Mouse (Mus musculus) stomach, postnatal 0 days (tissue): Measurements from ENCODE around the gene Gm12830. TPM values are rescaled to one million over a fixed set of nuclear protein-coding genes. Genes with fewer than 3 reads are reported as not detected.

ENCODE experiments used
- ATAC-seq: fragments of 200-750 bp; cut with Nextera tagmentation; 2 replicates; pipeline ENCODE4 v1.8.0; 2017; ENCODE audit not compliant: low FRiP score, low TSS enrichment
- DNase-seq: peaks from one replicate; pipeline ENCODE4 v3.0.0-alpha.2; 2016; ENCODE audit warnings: low spot score
- H3K27ac ChIP-seq: fragments of 300-500 bp; sonication (generic); replicated peaks from 2 replicates; pipeline ENCODE4 v1.5.1; 2014; ENCODE audit warnings: mild to moderate bottlenecking, control low read depth
- H3K27me3 ChIP-seq: fragments of 300-500 bp; sonication (generic); 2 replicates; pipeline ENCODE4 v1.6.1; 2014; ENCODE audit warnings: low read length; ENCODE audit not compliant: control insufficient read depth, insufficient read depth
- H3K36me3 ChIP-seq: fragments of 300-500 bp; sonication (generic); 2 replicates; pipeline ENCODE4 v1.6.1; 2014; ENCODE audit warnings: low read length, mixed read lengths; ENCODE audit not compliant: control insufficient read depth, insufficient read depth
- H3K4me1 ChIP-seq: fragments of 300-500 bp; sonication (generic); replicated peaks from 2 replicates; pipeline ENCODE4 v1.6.1; 2014; ENCODE audit warnings: antibody characterized with exemption; ENCODE audit not compliant: control insufficient read depth, insufficient read depth
- H3K4me2 ChIP-seq: fragments of 300-500 bp; sonication (generic); replicated peaks from 2 replicates; pipeline ENCODE4 v1.6.1; 2014; ENCODE audit warnings: low read depth, mild to moderate bottlenecking, control low read depth, moderate library complexity
- H3K4me3 ChIP-seq: fragments of 300-500 bp; sonication (generic); 2 replicates; pipeline ENCODE4 v1.5.1; 2014; ENCODE audit warnings: low read depth, low read length, control low read depth
- H3K9ac ChIP-seq: fragments of 300-500 bp; sonication (generic); 2 replicates; pipeline ENCODE4 v1.6.1; 2014; ENCODE audit warnings: mild to moderate bottlenecking, low read length, control low read depth, mixed read lengths
- H3K9me3 ChIP-seq: fragments of 300-500 bp; sonication (generic); 2 replicates; pipeline ENCODE4 v1.6.1; 2016; ENCODE audit warnings: low read length; ENCODE audit not compliant: control insufficient read depth
- CTCF ChIP-seq: IDR thresholded peaks from 2 replicates; pipeline ENCODE4 v1.5.1; 2016; ENCODE audit warnings: antibody characterized with exemption, low read depth, mild to moderate bottlenecking, moderate library complexity
- EP300 ChIP-seq: optimal IDR thresholded peaks from 2 replicates; pipeline ENCODE3; 2016; ENCODE audit warnings: antibody characterized with exemption
- WGBS: fragments of 180-500 bp; shearing (Covaris S2); extraction: QIAGEN DNeasy Blood & Tissue Kit; methylation state at CpG from one replicate; pipeline ENCODE4 v1.1.7; 2014; 5-methylcytosine and 5-hydroxymethylcytosine counted together
- polyA plus RNA-seq: library from polyadenylated mRNA; unstranded; fragments of >200 nt; fragmentation: Nextera tagmentation; extraction: Ambion mirVana; gene quantifications from 2 replicates; pipeline ENCODE4 v1.2.1, GENCODE M21; 2015

The Gm12830 gene
- not detected in 2 replicates for polyA plus RNA-seq

GRCm38 (mm10) chr4:114821567-114822192, at the start of gene Gm12830:
TSS of gene Gm12830 (plus strand) at chr4:114821722.
- WGBS, result 2% methylated on average over 49 of the region's 51 CpGs
- ATAC-seq, result peak; percentile 81

GRCm38 (mm10) chr4:114773316-114773715, 48.2 kb upstream of the Gm12830 start:
- Histone ChIP-seq H3K36me3 (no peaks in the 10 kb centered on the region), H3K27ac (no peak overlapping the region), H3K4me3 (no peak overlapping the region), H3K9me3 (no peaks in the 10 kb centered on the region), H3K27me3 (no peaks in the 10 kb centered on the region), H3K4me2 (no peak overlapping the region), H3K4me1 (no peaks in the 10 kb centered on the region), H3K9ac (no peak overlapping the region)
- DNase-seq, result peak; percentile 2
- WGBS, result 95% methylated on average over 1 of the region's 1 CpGs
- TF ChIP-seq CTCF (no peak), EP300 (no peak)
- ATAC-seq, result no peak

More at GRCm38 (mm10) chr4:114821567-114822192, at the start of gene Gm12830:
- H3K36me3 ChIP-seq, result no peaks in the 10 kb centered on the region
- H3K4me1 ChIP-seq, result no peaks in the 10 kb centered on the region
- H3K4me2 ChIP-seq, result peak within 1 kb of the TSS; percentile 71
- peak within 1 kb of the TSS; percentile 60 for H3K9ac ChIP-seq
- H3K27me3 ChIP-seq, result no peaks in the 10 kb centered on the region
- DNase-seq, result peak; percentile 61
- TF ChIP-seq EP300 (no peak), CTCF (no peak)
- no peak within 1 kb of the TSS; the same call in 1 of the 2 replicates for H3K27ac ChIP-seq
- no peaks in the 10 kb centered on the region for H3K9me3 ChIP-seq
- H3K4me3 ChIP-seq, result peak within 1 kb of the TSS; percentile 54

- Histone ChIP-seq H3K4me1 (no peaks in the 10 kb centered on the region), H3K4me2 (no peak overlapping the region), H3K9ac (no peak overlapping the region), H3K27me3 (no peaks in the 10 kb centered on the region), H3K9me3 (no peaks in the 10 kb centered on the region), H3K4me3 (no peak overlapping the region), H3K36me3 (no peaks in the 10 kb centered on the region), H3K27ac (no peak overlapping the region)
- WGBS, result 64% methylated on average over 11 of the region's 11 CpGs
- TF ChIP-seq EP300 (no peak), CTCF (no peak)
- ATAC-seq (no peak), DNase-seq (no peak)
These were observed 43.8 kb upstream of the Gm12830 start for GRCm38 (mm10) chr4:114777625-114778202.

- Histone ChIP-seq H3K4me2 (no peak overlapping the region), H3K4me3 (no peak overlapping the region), H3K27ac (no peak overlapping the region), H3K36me3 (no peaks in the 10 kb centered on the region), H3K4me1 (no peaks in the 10 kb centered on the region), H3K27me3 (no peaks in the 10 kb centered on the region), H3K9ac (no peak overlapping the region), H3K9me3 (no peaks in the 10 kb centered on the region)
- 54% methylated on average over 7 of the region's 7 CpGs for WGBS
- TF ChIP-seq EP300 (no peak), CTCF (no peak)
- DNase-seq, result no peak
- ATAC-seq, result no peak
These were observed 42.6 kb upstream of the Gm12830 start for GRCm38 (mm10) chr4:114778716-114779474.

- H3K27me3 ChIP-seq, result no peaks in the 10 kb centered on the region
- H3K36me3 ChIP-seq, result no peaks in the 10 kb centered on the region
- H3K9me3 ChIP-seq, result no peaks in the 10 kb centered on the region
- WGBS, result 37% methylated on average over 5 of the region's 5 CpGs
- no peaks in the 10 kb centered on the region for H3K4me1 ChIP-seq
- H3K4me2 ChIP-seq, result no peak overlapping the region
- H3K27ac ChIP-seq, result no peak overlapping the region
- H3K9ac ChIP-seq, result no peak overlapping the region
- TF ChIP-seq EP300, result no peak
- TF ChIP-seq CTCF, result no peak
- no peak overlapping the region for H3K4me3 ChIP-seq
- DNase-seq (no peak), ATAC-seq (no peak)
These were observed 42.1 kb upstream of the Gm12830 start for GRCm38 (mm10) chr4:114779475-114779757.
